Mouse (Mus musculus) ovary, postnatal 10 days (tissue): ENCODE measurements around the gene Taf7l.

Source experiments
- DNase-seq: peaks from one replicate; pipeline ENCODE4 v3.0.0; 2022; ENCODE audit warnings: low spot score

The Taf7l gene

GRCm38 (mm10) chrX:134476290-134476689 lies at the start of gene Taf7l:
Gene Taf7l (minus strand): TSS chrX:134476490.
- DNase-seq, result no peak

DNA sequence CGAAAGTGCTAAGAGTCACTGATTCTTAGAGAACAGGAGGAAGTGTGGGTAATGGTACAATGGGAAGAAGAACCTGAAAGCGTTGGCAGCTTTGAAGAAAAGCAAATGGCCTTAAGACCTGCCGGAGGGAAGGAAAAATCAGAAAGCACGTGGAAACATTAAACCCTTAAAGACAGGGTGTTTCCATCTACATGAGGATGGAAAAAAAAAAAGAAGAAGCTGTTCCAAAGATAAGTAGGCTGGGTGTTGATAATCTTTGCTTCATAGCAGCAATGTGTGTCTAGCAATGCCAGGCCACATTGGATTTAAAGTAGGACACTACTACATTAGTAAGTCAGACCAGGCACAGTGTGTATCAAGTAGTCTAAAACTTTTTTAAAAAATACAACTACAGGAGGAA lies 49.0 kb upstream of the Taf7l start:
- DNase-seq, result no peak

DNA sequence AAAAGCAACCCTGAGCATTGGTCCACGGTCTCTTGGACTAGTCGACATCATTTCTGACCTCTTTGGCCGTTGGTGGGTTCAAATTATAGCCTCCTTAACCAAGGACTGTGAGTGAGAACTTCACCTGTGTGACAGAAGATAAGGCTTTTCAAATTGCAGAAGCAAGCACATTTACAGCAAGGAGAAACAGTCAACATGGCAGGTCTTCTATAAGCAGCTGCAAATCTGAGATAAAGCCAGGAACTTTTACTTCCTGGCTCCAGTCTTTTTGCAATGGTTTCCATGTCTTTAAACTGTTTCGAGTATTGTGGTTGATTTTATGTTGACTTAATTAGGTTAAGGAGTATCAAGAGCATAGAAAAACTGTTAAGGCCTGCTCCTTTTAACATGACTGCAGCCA lies 47.5 kb upstream of the Taf7l start:
- no peak for DNase-seq

GRCm38 (mm10) chrX:134509473-134509872 lies 33.2 kb upstream of the Taf7l start:
- DNase-seq, result no peak

- DNase-seq, result no peak
Measured at GRCm38 (mm10) chrX:134507977-134508376, 31.7 kb upstream of the Taf7l start.

GRCm38 (mm10) chrX:134500651-134501050 lies 24.4 kb upstream of the Taf7l start:
- no peak for DNase-seq

GRCm38 (mm10) chrX:134481720-134482119 lies 5.4 kb upstream of the Taf7l start:
- DNase-seq, result no peak

DNA sequence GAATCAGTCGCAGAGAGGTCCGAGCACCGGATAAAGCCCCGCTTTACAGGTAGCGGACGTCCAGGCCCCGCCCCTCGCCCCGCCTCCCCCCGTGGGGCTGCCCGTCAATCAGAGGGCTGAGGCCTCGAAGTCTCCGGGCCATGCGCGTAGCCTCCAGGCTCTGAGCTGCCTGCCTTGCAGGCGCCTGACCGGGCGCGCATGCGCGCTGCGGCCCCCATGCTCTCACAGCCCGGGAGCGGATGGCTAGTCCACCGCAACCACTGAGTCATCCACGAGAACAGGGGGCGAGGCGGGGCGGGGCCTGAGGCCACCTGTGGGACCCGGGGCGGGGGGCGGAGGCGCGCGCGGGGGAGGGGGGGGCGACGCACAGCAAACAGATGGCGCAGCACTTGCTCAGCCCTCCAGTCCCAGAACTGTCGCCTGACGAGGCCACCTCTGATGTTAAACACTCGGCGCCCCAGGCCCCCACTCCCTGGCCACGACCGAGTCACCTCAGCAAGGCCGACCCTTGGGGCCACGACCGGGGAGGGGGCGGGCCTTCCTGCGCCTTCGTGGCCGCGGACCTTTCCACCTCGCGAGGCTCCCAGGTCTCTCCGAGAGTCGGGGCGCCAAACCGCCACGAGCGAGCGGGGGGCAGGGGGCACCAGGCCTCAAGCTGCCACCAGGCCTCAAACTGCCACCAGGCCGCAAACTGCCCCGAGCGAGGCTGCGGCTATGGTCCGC lies 1.1 kb downstream of the Taf7l start:
- no peak for DNase-seq

DNA sequence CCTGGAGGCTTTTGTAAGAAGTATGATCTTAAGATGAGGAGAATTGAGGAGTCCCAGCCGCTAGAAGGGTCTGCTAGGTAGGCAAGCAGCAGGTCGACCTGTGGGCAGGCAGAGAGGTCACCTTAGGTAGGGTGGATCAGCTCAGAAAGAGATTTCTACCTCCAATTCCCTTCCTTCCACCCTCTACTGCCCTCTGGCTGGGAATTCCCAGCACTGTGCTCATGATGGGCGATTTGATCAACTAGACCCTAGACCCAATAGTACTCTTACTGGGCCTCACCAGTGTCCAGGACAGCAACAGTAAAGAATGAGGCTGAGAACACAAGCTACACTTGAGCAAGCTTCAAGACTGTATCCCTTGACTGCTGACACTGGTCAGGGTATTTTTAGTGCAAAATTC lies 49.0 kb downstream of the Taf7l start:
- DNase-seq, result no peak

DNA sequence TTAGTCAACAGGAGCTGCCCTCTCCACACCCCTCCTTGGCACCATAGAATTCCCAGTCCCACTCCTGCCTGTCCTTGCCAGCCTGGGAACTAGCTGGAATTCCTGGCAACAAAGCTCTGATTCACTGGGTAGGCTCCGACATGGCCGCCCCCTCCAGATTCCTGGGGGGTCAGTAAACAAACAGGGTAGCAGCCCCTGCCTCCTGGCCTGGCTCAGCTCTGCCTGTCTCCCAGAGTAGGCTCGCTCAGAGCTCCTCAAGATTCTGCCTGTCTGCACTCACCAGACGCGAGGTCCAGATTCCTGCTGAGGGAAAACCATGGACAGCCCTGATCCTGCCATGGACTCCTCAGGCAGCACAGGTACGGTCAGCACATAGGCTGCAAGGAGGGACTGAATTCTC lies 49.5 kb downstream of the Taf7l start:
- no peak for DNase-seq

- DNase-seq, result no peak
Measured at GRCm38 (mm10) chrX:134425798-134426197, 50.5 kb downstream of the Taf7l start.

- DNase-seq, result no peak
Measured at GRCm38 (mm10) chrX:134424263-134424662, 52.0 kb downstream of the Taf7l start.

DNA sequence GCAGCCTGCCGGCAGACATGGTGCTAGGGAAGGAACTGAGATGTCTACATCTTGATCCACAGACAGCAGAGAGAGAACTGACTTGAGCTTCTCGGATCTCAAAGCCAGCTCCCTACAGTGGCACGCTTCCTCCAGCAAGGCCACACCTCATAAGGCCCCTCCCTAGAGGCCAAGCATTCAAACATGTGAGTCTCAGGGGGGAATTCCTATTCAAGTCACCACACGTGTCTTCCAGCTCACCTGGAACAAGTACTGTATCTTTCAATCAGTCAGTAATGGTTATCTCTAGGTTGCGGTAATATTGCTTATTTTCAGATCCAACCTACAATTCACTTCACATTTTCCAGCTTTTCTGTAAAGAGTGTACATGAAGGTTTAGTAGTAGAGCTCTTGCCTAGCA lies 56.2 kb downstream of the Taf7l start:
- DNase-seq, result no peak

DNA sequence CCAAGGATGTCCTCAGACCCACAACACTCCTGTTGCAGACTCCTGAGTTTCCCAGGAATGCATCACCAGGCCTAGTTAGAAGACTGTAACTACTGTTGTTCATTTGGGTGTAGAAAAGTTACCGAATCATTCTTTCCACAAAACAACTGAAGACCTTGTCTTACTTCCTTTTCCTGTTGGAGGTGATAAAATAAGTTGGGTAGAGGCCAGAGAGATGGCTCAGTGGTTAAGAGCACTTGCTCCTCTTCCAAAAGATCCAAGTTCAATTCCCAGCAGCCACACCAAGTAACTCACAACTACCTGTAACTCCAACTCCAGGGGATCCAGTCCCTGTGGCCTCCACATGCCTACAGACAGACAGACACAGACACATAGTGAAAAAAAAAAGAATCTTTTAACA lies 64.2 kb downstream of the Taf7l start:
- DNase-seq, result no peak
